Mouse (Mus musculus) thymus, postnatal 25 days (tissue): ENCODE data around the gene Map3k20.

Experiments used
- DNase-seq: peaks from one replicate; pipeline ENCODE4 v3.0.0; 2022

Map3k20 gene

GRCm38 (mm10) chr2:72285256-72285887, at the start of gene Map3k20:
Gene Map3k20, plus strand, starts transcription at chr2:72285637.
- peak; percentile 59 for DNase-seq

- DNase-seq: no peak
Measured at GRCm38 (mm10) chr2:72238421-72238820, 47.0 kb upstream of the Map3k20 start.

GRCm38 (mm10) chr2:72238925-72239324, 46.5 kb upstream of the Map3k20 start:
- DNase-seq: no peak

- no peak for DNase-seq
Measured at GRCm38 (mm10) chr2:72239456-72239855, 46.0 kb upstream of the Map3k20 start.

- DNase-seq: no peak
Measured at GRCm38 (mm10) chr2:72239993-72240392, 45.4 kb upstream of the Map3k20 start.

- DNase-seq: no peak
Measured at GRCm38 (mm10) chr2:72240691-72241090, 44.7 kb upstream of the Map3k20 start.

GRCm38 (mm10) chr2:72241714-72242472, 43.5 kb upstream of the Map3k20 start:
- DNase-seq: no peak

- no peak for DNase-seq
Measured at GRCm38 (mm10) chr2:72242910-72243675, 42.3 kb upstream of the Map3k20 start.

GRCm38 (mm10) chr2:72245631-72246030, 39.8 kb upstream of the Map3k20 start:
- DNase-seq: no peak

GRCm38 (mm10) chr2:72246376-72246775, 39.1 kb upstream of the Map3k20 start:
- no peak for DNase-seq

- no peak for DNase-seq
Measured at GRCm38 (mm10) chr2:72247819-72248218, 37.6 kb upstream of the Map3k20 start.

- no peak for DNase-seq
Measured at GRCm38 (mm10) chr2:72252510-72253505, 32.6 kb upstream of the Map3k20 start.

GRCm38 (mm10) chr2:72253882-72254281, 31.6 kb upstream of the Map3k20 start:
- no peak for DNase-seq

GRCm38 (mm10) chr2:72254813-72255582, 30.4 kb upstream of the Map3k20 start:
- no peak for DNase-seq

GRCm38 (mm10) chr2:72260704-72261103, 24.7 kb upstream of the Map3k20 start:
- no peak for DNase-seq

GRCm38 (mm10) chr2:72262814-72263480, 22.5 kb upstream of the Map3k20 start:
- DNase-seq: no peak

- DNase-seq: no peak
Measured at GRCm38 (mm10) chr2:72267390-72267789, 18.0 kb upstream of the Map3k20 start.

GRCm38 (mm10) chr2:72269651-72270341, 15.6 kb upstream of the Map3k20 start:
- no peak for DNase-seq

GRCm38 (mm10) chr2:72278247-72278873, 7.1 kb upstream of the Map3k20 start:
- DNase-seq: no peak

GRCm38 (mm10) chr2:72280524-72280923, 4.9 kb upstream of the Map3k20 start:
- no peak for DNase-seq
